Mouse (Mus musculus) forebrain, embryonic 10.5 days (tissue): ENCODE data around the gene Rcn2. TPM values are rescaled to one million over a fixed set of nuclear protein-coding genes. Genes with fewer than 3 reads are reported as not detected.
"Not testable (repeated sequence)": the region's sequence is repeated elsewhere in the genome, so short reads cannot be mapped to it uniquely, and the experiment has no call there.

Experiments
- DNase-seq: peaks from one replicate; pipeline ENCODE4 v3.0.0-alpha.2; 2017; ENCODE audit warnings: low spot score; ENCODE audit errors: extremely low spot score
- H3K27ac ChIP-seq: fragments of 300-500 bp; sonication (generic); 2 replicates; pipeline ENCODE4 v1.5.1; 2016; ENCODE audit warnings: mild to moderate bottlenecking
- H3K27me3 ChIP-seq: fragments of 300-500 bp; sonication (generic); 2 replicates; pipeline ENCODE4 v1.6.1; 2016; ENCODE audit warnings: mild to moderate bottlenecking; ENCODE audit not compliant: poor library complexity, severe bottlenecking
- H3K36me3 ChIP-seq: fragments of 300-500 bp; sonication (generic); replicated peaks from 2 replicates; pipeline ENCODE4 v1.6.1; 2016; ENCODE audit warnings: mild to moderate bottlenecking, moderate library complexity
- H3K4me1 ChIP-seq: fragments of 300-500 bp; sonication (generic); 2 replicates; pipeline ENCODE4 v1.6.1; 2016
- H3K4me3 ChIP-seq: fragments of 300-500 bp; sonication (generic); 2 replicates; pipeline ENCODE4 v1.5.1; 2016; ENCODE audit warnings: mild to moderate bottlenecking, moderate library complexity
- H3K9me3 ChIP-seq: fragments of 300-500 bp; sonication (generic); 2 replicates; pipeline ENCODE4 v1.6.1; 2016; ENCODE audit warnings: mild to moderate bottlenecking, moderate library complexity
- WGBS: fragments of 180-500 bp; shearing (Covaris S2); methylation state at CpG from one replicate; pipeline ENCODE4 v1.1.7; 2016; 5-methylcytosine and 5-hydroxymethylcytosine counted together
- polyA plus RNA-seq: library from polyadenylated mRNA; unstranded; fragments of >200 nt; fragmentation: Nextera tagmentation; extraction: Ambion mirVana; gene quantifications from 2 replicates; pipeline ENCODE4 v1.2.1, GENCODE M21; 2016

Rcn2 gene
- polyA plus RNA-seq: 273 and 288 TPM in 2 replicates

DNA sequence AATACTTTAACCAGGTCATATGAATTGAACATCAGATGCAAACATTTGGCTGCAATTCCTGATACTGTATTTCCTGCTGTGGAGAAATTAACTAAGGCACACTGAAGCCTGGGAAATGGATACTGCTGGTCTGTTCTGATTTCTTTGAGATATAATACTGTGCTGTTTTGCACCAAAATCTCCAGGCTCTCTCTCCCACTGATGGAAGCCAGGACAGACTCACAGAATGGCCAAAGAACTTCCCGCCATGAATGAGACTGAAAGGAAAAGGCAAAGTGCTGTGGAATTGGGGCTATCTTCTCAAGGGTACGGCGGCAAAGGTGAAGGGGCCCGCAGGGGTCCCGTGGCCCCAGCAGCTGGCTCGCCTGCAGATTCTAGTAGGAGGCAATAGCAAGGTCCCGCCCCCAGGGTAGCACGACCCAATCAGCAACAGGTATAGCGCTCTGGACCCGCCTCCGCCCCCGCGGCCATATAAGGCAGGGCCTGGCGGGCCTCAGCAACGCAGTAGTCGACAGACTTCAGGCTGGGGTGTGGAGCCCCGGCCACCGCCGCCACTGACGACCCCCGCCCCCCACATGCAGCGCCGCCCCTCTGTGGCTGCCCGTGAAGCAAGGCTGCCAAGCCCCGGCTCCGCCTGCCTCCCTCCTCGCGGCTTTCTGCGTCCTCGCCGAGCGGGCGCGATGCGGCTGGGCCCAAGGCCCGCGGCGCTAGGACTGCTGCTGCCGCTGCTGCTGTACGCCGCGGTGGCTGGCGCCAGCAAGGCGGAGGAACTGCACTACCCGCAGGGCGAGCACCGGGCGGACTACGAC is at the start of gene Rcn2:
Gene Rcn2 (plus strand): TSS at position 474 of the 809 bp plus-strand sequence.
- Histone ChIP-seq H3K9me3 (no peaks in the 10 kb centered on the region), H3K4me1 (peaks cover 25% of the 10 kb centered on the region), H3K36me3 (peaks cover 33% of the 10 kb centered on the region), H3K4me3 (peak within 1 kb of the TSS; percentile 88), H3K27ac (peak within 1 kb of the TSS; percentile 99), H3K27me3 (no peaks in the 10 kb centered on the region)
- peak; percentile 96 for DNase-seq
- whole genome bisulfite sequencing: under 1% methylated on average over 48 of the region's 49 CpGs

DNA sequence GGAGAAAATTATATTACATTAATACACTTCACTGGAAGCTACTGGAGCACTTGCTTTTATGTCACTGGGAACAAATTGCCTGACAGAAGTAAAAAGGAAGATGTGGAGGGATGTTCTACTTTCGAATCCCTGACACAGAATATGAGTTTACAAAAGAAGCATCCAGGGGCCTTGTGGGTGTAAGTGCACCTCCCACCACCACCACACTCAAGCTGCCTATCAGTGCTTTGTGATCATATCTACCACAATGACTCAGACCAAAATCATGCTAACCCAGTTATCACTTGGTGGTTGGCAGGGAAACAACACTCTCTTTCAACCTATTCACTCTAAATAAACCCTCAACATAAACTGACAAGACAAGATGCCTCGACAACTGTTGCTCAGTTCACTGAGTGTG is 37.0 kb upstream of the Rcn2 start:
- not testable (repeated sequence) for H3K27ac ChIP-seq, H3K4me1 ChIP-seq, H3K9me3 ChIP-seq, H3K4me3 ChIP-seq, H3K36me3 ChIP-seq, DNase-seq, H3K27me3 ChIP-seq
- 50% methylated on average over 1 of the region's 2 CpGs for WGBS

DNA sequence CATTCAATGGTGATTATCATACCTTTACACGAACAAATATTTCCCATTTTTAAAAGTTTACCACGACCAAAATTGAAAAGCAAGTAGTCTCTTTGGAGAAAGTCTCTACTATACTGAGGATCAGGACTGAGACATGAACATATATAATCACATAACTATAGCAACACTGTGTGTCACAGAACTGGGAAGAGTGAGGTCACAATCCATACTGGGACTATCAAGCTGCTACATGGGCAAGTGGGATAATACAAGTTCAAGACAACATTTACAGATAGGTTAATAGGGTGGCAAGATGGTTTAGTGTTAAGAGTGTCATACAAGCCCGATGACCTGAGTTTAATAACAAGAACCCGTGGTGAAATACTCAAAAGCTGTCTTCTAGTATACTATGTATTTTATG is 31.2 kb upstream of the Rcn2 start, which contains the start of gene 4930563M21Rik:
Gene 4930563M21Rik (minus strand): TSS at position 101 of the 400 bp plus-strand sequence.
- H3K27ac ChIP-seq: no peak within 1 kb of the TSS
- no peaks in the 10 kb centered on the region for H3K4me1 ChIP-seq
- DNase-seq: no peak
- H3K9me3 ChIP-seq: peaks cover 5% of the 10 kb centered on the region; the same call in 1 of the 2 replicates
- no peak within 1 kb of the TSS for H3K4me3 ChIP-seq
- 80% methylated on average over 4 of the region's 4 CpGs for WGBS
- no peaks in the 10 kb centered on the region for H3K36me3 ChIP-seq
- H3K27me3 ChIP-seq: no peaks in the 10 kb centered on the region

DNA sequence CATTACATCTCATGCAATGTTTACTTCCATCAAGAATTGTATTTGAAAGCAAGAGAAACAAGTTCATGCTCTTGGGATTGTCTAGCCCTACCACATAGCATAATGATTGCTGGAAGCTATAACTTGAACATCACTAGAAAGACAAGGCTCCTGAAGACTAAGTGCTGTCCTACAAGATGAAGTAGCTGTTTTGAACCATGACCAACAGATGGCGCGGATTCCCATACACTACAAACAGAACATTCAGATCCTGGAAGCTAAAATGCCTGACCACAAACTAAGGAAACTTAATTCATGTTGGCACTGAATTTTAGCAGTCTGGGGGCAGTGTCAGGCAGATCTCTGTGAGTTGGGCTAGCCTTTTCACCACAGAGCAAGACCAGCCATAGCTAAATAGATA is 16.9 kb upstream of the Rcn2 start:
- no peak overlapping the region for H3K4me3 ChIP-seq
- WGBS: 56% methylated on average over 2 of the region's 2 CpGs
- no peak for DNase-seq
- no peak overlapping the region for H3K27ac ChIP-seq
- no peaks in the 10 kb centered on the region for H3K4me1 ChIP-seq
- no peaks in the 10 kb centered on the region for H3K27me3 ChIP-seq
- no peaks in the 10 kb centered on the region for H3K9me3 ChIP-seq
- no peaks in the 10 kb centered on the region for H3K36me3 ChIP-seq

DNA sequence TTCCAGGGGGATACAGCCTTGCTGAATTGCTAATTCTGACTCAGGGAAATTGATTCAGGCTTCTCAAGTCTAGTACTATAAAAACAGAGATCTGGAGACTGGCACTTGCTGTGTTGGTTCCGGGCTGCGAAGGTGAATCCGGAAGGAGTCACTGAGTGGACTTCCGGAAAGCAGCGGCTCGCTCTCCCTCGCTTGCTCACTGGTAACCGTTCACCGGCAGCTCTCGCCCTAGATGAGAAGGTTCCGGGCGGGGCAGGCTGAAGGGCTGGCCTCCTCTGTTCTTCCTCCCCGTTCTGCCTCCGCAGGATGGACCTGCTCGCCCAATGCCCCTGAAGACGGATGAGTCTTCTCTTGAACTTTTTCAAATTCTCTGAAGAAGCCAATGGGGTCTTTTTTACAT is 14.4 kb upstream of the Rcn2 start:
- no peak for DNase-seq
- no peak overlapping the region for H3K4me3 ChIP-seq
- no peaks in the 10 kb centered on the region for H3K27me3 ChIP-seq
- H3K36me3 ChIP-seq: no peaks in the 10 kb centered on the region
- 89% methylated on average over 16 of the region's 16 CpGs for WGBS
- no peak overlapping the region for H3K27ac ChIP-seq
- no peaks in the 10 kb centered on the region for H3K4me1 ChIP-seq
- H3K9me3 ChIP-seq: no peaks in the 10 kb centered on the region

DNA sequence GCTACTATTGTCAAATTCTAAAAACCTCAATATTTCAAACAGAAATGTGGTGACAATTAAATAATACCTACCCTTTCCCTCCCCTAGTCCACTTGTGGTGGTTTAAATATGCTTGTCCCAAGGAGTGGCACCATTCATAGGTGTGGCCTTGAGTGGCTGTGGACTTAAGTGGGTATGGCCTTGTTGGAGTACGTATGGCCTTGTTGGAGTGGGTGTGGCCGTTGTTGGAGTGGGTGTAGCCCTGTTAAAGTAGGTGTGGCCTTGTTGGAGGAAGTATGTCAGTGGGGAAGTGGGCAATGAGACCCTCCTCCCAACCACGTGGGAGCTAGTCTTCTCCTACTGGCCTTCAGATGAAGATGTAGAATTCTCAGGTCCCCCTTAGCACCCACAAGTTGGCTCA is 9.4 kb upstream of the Rcn2 start:
- Histone ChIP-seq H3K4me3 (no peak overlapping the region), H3K4me1 (no peaks in the 10 kb centered on the region)
- 70% methylated on average over 3 of the region's 3 CpGs for WGBS

DNA sequence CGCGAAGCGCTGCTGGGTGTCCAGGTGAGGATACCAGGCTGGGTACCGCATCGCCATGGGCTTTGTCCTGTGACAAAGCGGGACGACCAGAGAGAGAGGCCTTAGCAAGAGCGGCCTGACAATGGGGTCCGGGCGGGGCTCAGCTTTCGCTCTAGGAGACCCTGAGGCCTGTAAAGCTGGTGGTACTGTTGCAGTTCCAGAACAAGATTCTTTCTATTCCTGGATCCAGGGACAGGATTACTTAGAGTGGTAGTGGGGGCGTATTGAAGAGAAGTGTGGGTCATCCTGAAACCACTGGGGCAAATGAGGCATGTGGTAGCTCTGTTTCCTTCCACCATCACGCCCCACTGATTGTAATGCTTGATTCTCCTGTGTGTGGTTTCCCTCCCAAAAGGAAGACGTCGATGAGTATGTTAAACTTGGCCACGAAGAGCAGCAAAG is 556 bp downstream of the Rcn2 start:
- DNase-seq: no peak
- Histone ChIP-seq H3K4me1 (peaks cover 25% of the 10 kb centered on the region), H3K36me3 (peaks cover 40% of the 10 kb centered on the region), H3K4me3 (peak overlapping the region; percentile 88), H3K27me3 (no peaks in the 10 kb centered on the region), H3K9me3 (no peaks in the 10 kb centered on the region), H3K27ac (peak overlapping the region; percentile 99)
- under 1% methylated on average over 16 of the region's 16 CpGs for WGBS

More for the DNA sequence above, 9.4 kb upstream of the Rcn2 start:
- DNase-seq: no peak
- Histone ChIP-seq H3K36me3 (no peaks in the 10 kb centered on the region), H3K9me3 (no peaks in the 10 kb centered on the region), H3K27ac (no peak overlapping the region), H3K27me3 (no peaks in the 10 kb centered on the region)

DNA sequence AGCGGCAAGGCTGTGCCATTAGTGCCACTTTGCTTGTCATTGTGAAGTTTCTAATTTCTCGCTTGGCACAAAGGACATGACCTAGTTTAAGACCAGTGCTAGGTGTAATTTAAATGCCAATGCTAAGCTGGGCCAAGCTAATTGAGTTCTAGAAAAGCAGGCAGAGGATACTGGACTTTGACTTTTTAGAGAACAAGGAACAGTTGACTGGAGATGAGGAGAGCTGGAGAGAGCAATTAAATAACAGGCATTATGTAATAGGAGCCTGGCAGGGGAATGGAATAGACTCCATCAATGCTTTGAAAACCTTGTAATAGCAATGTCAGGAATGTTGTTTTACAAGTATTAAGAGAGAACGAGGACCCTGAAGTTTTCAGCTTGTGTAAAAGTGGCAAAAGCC is 12.2 kb downstream of the Rcn2 start:
- Histone ChIP-seq H3K27ac (no peak overlapping the region), H3K4me1 (no peaks in the 10 kb centered on the region), H3K27me3 (no peaks in the 10 kb centered on the region), H3K36me3 (peaks cover 88% of the 10 kb centered on the region), H3K9me3 (no peaks in the 10 kb centered on the region), H3K4me3 (no peak overlapping the region)
- 86% methylated on average over 3 of the region's 3 CpGs for WGBS
- no peak for DNase-seq

DNA sequence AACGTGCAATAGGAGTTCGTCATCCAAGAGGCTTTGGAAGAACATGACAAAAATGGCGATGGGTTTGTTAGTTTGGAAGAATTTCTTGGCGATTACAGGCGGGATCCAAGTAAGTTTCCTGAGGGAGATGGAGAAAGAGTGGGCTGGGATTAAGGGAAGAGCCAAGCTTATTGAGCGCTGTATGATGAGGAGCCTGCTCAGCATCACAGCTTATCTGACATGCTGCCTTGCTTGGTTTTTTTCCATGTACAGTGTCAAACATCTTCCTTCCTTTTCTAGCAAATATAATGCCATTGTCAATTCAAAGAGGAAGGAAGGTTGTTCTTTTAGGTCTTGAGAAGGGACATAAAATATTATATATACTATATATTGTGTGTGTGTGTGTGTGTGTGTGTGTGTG is 14.5 kb downstream of the Rcn2 start:
- Histone ChIP-seq H3K4me3 (no peak overlapping the region), H3K4me1 (no peaks in the 10 kb centered on the region), H3K27ac (no peak overlapping the region), H3K27me3 (no peaks in the 10 kb centered on the region), H3K36me3 (peaks cover 99% of the 10 kb centered on the region), H3K9me3 (no peaks in the 10 kb centered on the region)
- WGBS: 96% methylated on average over 6 of the region's 6 CpGs
- DNase-seq: no peak

DNA sequence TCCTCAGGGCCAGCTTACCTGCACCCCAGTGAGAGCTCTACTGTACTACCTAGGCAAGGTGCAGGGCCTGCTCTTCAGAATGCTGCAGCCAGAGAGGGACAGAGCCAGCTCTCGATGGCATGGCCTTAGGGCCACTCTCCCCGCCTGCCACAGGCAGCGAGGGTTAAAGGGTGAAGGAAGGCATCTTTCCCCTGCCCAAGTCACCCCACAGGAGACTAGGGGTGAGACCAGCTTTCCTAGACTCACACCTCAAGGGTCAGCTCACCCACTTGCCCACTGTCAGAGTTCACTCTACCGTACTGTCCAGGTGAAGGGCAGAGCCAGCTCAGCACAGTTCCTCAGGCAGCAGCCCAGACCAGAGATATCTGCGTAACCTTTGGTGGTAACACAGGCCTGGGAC is 20.7 kb downstream of the Rcn2 start:
- H3K36me3 ChIP-seq: peaks cover 94% of the 10 kb centered on the region
- H3K9me3 ChIP-seq: no peaks in the 10 kb centered on the region
- H3K27me3 ChIP-seq: no peaks in the 10 kb centered on the region
- H3K4me3 ChIP-seq: no peak overlapping the region
- no peak overlapping the region for H3K27ac ChIP-seq
- 91% methylated on average over 5 of the region's 5 CpGs for WGBS
- H3K4me1 ChIP-seq: no peaks in the 10 kb centered on the region
- no peak for DNase-seq

DNA sequence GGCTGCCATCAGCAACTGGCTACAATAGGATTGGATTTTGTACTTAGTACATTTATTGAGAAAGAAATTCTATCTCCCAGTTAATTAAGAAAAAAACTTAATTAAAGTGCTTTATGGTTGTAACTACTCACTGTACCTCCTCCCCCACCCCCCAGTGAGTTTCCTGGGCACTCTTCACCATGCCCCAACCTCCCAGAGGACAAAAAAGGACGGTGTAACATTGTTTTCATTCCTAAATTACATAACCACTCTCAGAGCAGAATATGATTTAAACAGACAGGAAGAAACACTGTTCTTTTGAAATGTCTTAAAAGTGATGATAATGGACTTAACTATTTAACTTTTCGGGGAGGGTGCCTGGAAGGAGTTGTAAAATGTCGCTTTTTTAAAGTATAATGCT is 23.4 kb downstream of the Rcn2 start:
- Histone ChIP-seq H3K36me3 (peaks cover 91% of the 10 kb centered on the region), H3K9me3 (no peaks in the 10 kb centered on the region), H3K4me1 (no peaks in the 10 kb centered on the region), H3K27me3 (no peaks in the 10 kb centered on the region), H3K4me3 (no peak overlapping the region), H3K27ac (no peak overlapping the region)
- 90% methylated on average over 3 of the region's 3 CpGs for WGBS
- no peak for DNase-seq

DNA sequence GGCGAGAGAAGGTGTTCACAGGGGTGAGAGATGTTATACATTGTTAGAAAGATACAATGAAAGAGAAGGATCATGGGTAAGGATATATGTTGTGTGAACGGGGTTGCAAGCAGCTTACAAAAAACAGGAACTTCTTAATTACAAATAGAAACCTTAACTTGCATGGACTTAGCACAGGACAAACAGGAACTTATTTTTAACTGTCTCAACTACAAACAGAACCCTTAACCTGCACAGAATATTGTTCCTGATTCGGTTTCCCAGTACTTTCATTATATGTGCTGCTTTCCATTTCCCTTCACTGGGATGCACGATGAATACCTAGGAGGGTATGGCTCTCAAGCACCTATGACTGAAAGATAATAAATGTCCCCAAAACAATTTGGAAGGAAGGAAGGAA is 26.3 kb downstream of the Rcn2 start:
- WGBS: 90% methylated on average over 4 of the region's 4 CpGs
- DNase-seq: no peak
- Histone ChIP-seq H3K27me3 (no peaks in the 10 kb centered on the region), H3K4me3 (no peak overlapping the region), H3K27ac (no peak overlapping the region), H3K4me1 (no peaks in the 10 kb centered on the region), H3K36me3 (peaks cover 78% of the 10 kb centered on the region), H3K9me3 (no peaks in the 10 kb centered on the region)

DNA sequence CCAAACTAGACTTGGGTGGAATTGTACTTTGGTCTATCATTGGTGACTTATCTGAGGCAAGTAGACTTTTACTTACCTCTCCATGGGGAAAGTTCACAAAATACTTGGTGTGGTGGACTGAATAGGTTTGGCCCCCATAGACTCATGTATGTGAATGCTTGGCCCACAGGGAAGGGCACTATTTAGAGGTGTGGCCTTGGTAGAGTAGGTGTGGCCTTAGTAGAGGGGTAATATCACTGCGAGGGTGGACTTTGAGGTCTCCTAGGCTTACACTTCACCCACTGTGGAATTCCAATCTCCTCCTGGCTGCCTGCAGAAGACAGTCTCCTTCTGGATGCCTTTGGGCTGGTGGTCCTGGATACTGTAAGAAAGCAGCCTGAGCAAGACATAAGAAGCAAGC is 27.0 kb downstream of the Rcn2 start:
- WGBS: 91% methylated on average over 1 of the region's 1 CpGs
- peaks cover 72% of the 10 kb centered on the region for H3K36me3 ChIP-seq
- no peak overlapping the region for H3K4me3 ChIP-seq
- no peaks in the 10 kb centered on the region for H3K9me3 ChIP-seq
- H3K27me3 ChIP-seq: no peaks in the 10 kb centered on the region
- DNase-seq: no peak
- H3K4me1 ChIP-seq: no peaks in the 10 kb centered on the region
- no peak overlapping the region for H3K27ac ChIP-seq
